Mouse (Mus musculus) spleen, postnatal 36 days (tissue): ENCODE measurements around the gene Mocs2.

ENCODE experiments used
- DNase-seq, 2 experiments: peaks; one replicate each; pipeline ENCODE4 v3.0.0; 2022; ENCODE audit warnings: low spot score in 2 of 2, mixed read lengths in 1 of 2

The Mocs2 gene

GRCm38 (mm10) chr13:114854023-114854422 lies 36.0 kb downstream of the Mocs2 start:
- DNase-seq = no peak

- no peak for DNase-seq
Observed at GRCm38 (mm10) chr13:114854428-114854827, 36.4 kb downstream of the Mocs2 start.

- no peak for DNase-seq
Observed at GRCm38 (mm10) chr13:114855573-114856268, 37.7 kb downstream of the Mocs2 start.

DNA sequence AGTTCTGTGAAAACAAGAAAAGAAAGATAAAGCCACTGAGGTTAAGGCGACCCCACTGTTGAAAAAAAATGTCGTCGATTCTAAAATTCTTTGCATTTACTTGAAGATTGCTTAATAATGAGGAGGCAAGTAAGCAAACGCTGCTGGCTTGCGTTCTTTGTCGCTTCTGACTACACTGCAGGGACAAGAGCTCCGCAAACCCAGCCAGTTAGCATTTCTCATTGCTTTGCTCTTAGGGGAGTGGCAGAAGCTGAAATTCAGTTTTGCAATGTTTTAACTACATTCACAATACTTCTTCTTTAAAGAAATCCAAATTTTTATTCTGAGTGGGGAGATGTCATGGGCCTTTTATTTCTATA lies 38.2 kb downstream of the Mocs2 start:
- no peak for DNase-seq

DNA sequence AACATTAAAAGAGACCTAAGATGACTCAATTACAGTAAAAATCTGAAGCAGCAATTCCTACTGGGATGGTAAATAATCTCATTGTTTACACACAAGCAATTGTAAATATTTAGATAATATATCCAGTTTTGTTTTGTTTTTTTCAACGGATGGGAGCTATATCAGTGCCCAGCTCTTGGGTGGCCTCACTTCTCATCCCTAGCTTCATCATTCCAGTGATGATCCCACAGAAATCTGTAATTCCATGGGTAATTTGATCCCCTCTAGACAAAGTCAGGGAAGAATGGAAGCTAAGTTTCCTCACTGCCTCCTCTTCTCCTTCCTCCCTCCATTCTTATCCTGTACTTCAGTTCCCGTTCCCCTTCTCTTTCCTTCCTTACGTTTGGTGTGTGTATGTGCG lies 39.5 kb downstream of the Mocs2 start:
- no peak for DNase-seq

DNA sequence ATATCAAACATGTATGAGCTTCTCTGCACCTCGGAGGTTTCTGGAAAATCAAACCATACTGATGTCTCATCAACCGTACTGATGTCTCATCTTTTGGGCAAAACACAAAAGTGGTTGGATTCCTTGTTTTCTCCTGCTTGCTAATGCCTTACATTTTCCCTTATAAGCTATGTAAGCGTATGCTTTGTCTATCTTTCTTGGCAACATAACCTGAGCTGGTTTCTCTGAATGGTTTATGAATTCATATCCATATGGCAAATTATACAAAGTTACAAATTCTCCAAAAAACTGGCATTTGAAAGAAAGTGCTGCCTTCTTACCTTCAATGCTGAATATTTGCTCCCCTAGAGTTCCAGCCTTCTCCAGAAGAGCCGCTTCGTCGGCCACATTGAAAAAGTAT lies 56.7 kb downstream of the Mocs2 start:
- DNase-seq = no peak

DNA sequence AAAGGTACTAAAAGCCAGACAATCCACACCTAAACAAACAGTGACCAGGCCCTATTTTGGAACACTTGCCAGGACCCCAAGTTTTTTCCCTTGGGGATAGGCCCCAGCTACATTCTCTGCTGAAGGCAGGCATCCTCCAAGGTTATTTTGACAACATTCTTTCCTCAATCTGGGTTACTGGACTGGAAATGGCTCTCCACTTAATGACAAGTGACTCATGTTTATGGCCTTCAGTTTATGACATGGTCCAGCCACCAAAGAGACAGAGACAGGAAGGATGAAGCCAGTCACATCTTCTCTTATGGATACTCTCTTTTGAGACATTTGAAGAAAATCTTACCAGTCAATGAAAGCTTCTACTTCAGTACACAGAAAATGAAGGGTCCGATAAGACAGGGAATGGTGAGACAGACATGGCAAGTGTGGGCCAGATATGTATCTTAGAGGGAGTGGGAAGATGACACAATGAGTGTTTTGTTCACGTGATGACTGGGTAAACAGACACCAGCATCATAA lies 58.0 kb downstream of the Mocs2 start:
- DNase-seq = no peak

- DNase-seq = no peak
Observed at GRCm38 (mm10) chr13:114878667-114879066, 60.6 kb downstream of the Mocs2 start.
